Mouse (Mus musculus) olfactory bulb, adult 2 months (tissue): ENCODE data around the gene Fam181b.

Source experiments
- CTCF ChIP-seq: fragments of 200-500 bp; IDR thresholded peaks from 2 replicates; pipeline ENCODE4 v1.5.1; 2012; ENCODE audit warnings: low read depth, mild to moderate bottlenecking, low read length, moderate library complexity; ENCODE audit not compliant: insufficient read depth
- POLR2A ChIP-seq: fragments of 200-500 bp; IDR thresholded peaks from 2 replicates; pipeline ENCODE4 v1.6.1; 2012; ENCODE audit warnings: mild to moderate bottlenecking, low read depth, low read length, moderate library complexity; ENCODE audit not compliant: insufficient read depth

DNA sequence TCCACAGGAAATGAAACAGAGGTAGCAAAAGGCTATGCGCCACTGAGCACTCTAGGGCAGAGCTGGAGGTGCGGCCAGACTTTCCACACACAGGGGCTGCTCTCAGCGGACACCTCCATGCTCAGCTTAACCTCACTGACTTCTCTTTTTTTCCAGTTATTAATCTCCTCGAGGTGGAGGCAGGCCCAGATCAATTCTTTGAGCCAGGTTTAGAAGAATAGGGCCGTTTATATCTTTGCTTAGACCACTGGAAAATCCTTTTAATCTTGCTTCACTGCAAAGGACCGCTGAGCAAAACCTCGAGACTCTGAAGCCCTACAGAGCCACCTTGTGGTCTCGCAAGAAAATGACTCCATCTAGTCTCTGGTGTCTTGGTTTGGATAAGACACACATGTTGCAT is 15.8 kb downstream of the Fam181b start:
- no peak for TF ChIP-seq CTCF
- no peak for TF ChIP-seq POLR2A
